Mouse (Mus musculus): ENCODE measurements at regions not wholly inside any gene's neighbourhood (a gene's known extent, or its start where the extent isn't known, plus 50 kb on each side); places are given as distances from the start of the nearest gene placed in this dataset.

GRCm38 (mm10) chr5:85594413-85595081, 470.8 kb downstream of the Cenpc1 start:
- TF ChIP-seq MAFK (IDR thresholded peaks at IDR 0.05; ENCODE audit: insufficient read depth, low read depth, low read length) (no peak), HCFC1 (IDR thresholded peaks at IDR 0.05; ENCODE audit: borderline replicate concordance, insufficient read depth, low read length) (no peak), ZNF384 (IDR thresholded peaks at IDR 0.05; ENCODE audit: low read depth, low read length) (no peak), ZC3H11A (IDR thresholded peaks at IDR 0.05; ENCODE audit: borderline replicate concordance, low read depth, low read length) (no peak), CHD2 (IDR thresholded peaks at IDR 0.05; ENCODE audit: low read depth, low read length) (no peak)
